8 mouse cellular contexts compared by ENCODE assay signal in the genomic region with DNA sequence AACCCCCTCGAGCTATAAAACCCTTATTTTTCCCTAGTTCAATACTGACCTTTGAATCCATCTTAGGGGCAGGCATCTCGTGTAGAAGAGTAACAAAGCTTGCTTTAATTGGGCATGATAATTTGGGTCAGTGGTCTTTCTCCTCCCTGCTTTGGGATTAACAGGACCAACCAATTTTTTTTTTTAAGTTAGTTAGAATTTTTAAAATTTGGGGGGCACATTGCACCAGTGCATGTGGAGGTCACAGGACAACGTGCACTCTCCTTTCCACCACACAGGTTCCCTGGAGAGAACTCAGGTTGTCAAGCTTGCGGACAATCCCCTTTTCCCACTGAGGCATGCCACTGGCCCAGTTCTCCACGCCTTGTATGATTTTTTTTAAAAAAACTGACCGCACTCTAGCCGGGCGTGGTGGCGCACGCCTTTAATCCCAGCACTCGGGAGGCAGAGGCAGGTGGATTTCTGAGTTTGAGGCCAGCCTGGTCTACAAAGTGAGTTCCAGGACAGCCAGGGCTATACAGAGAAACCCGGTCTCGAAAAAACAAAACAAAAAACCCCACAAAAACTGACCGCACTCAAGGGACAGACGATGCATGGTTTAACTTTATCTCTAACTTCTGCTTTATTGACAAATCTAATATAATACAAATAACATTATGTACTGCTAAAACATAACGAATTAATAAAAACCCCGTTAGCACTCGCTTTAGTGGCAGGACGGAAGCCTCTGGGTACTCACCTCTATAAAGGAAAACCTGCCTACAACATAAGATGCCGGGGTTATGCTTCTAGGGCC. TPM values are rescaled to one million over a fixed set of nuclear protein-coding genes. Genes with fewer than 3 reads are reported as not detected.
DNase-seq lines count a peak whose midpoint lies in the region; ATAC-seq and TF ChIP-seq lines count a peak whose summit lies in the region.

No protein-coding gene starts in this region.

- H3K36me3 ChIP-seq in spleen, adult 2 months (ENCODE audit: control insufficient read depth, insufficient read depth, low read length): peaks cover 17% of the 10 kb centered on the region
- H3K36me3 ChIP-seq in limb, embryonic 13.5 days: peaks cover 51% of the 10 kb centered on the region
- H3K36me3 ChIP-seq in stomach, embryonic 16.5 days (ENCODE audit: control insufficient read depth, insufficient read depth, low read length): peaks cover 21% of the 10 kb centered on the region

- WGBS in spleen, adult 2 months: 3% methylated on average over 20 of the region's 20 CpGs
- 9% methylated on average over 20 of the region's 20 CpGs for WGBS in limb, embryonic 13.5 days
- WGBS in stomach, embryonic 16.5 days: 4% methylated on average over 20 of the region's 20 CpGs

- no peak for ATAC-seq in limb, embryonic 13.5 days (ENCODE audit: low FRiP score, low read depth)
- no peak for ATAC-seq in stomach, embryonic 16.5 days (ENCODE audit: insufficient read depth, low FRiP score)

- H3K9me3 ChIP-seq in limb, embryonic 13.5 days: no peaks in the 10 kb centered on the region
- no peaks in the 10 kb centered on the region for H3K9me3 ChIP-seq in stomach, embryonic 16.5 days (replicated peaks; ENCODE audit: control insufficient read depth, low read length)

- H3K9ac ChIP-seq in limb, embryonic 13.5 days: peak overlapping the region; percentile 97
- peak overlapping the region; percentile 94 for H3K9ac ChIP-seq in stomach, embryonic 16.5 days (ENCODE audit: low read length)

- TF ChIP-seq POLR2A in spleen, adult 2 months (IDR thresholded peaks at IDR 0.05; ENCODE audit: low read depth, low read length): no peak

- intact Hi-C loops in left cerebral cortex, postnatal 4 days (cut with DNase I): no loop called here

- peak overlapping the region; percentile 95 for H3K27ac ChIP-seq in spleen, adult 2 months (ENCODE audit: insufficient read depth, low read length)
- H3K27ac ChIP-seq in limb, embryonic 13.5 days: peak overlapping the region; percentile 97
- H3K27ac ChIP-seq in stomach, embryonic 16.5 days (ENCODE audit: low read length): peak overlapping the region; percentile 96

- peak; percentile 21 for DNase-seq in cerebellum, adult 11-12 months
- no peak for DNase-seq in cerebellum, adult 18-20 months
- no peak for DNase-seq in spleen, adult 2 months (ENCODE audit: low read depth in 1 of 2, low spot score in 2 of 2)
- DNase-seq in spleen, postnatal 4 days (ENCODE audit: low spot score in 2 of 2): no peak
- DNase-seq in left cerebral cortex, postnatal 4 days: no peak
- DNase-seq in B cell, adult 2 months: no peak

- peaks cover 7% of the 10 kb centered on the region; the same call in 1 of the 2 replicates for H3K4me1 ChIP-seq in spleen, adult 2 months (ENCODE audit: control insufficient read depth, insufficient read depth, insufficient read length)
- H3K4me1 ChIP-seq in limb, embryonic 13.5 days: peaks cover 36% of the 10 kb centered on the region
- H3K4me1 ChIP-seq in stomach, embryonic 16.5 days (ENCODE audit: control insufficient read depth, insufficient read depth, low read length): peaks cover 17% of the 10 kb centered on the region

- H3K4me2 ChIP-seq in limb, embryonic 13.5 days (replicated peaks): peak overlapping the region; percentile 79
- H3K4me2 ChIP-seq in stomach, embryonic 16.5 days (ENCODE audit: low read depth, low read length): peak overlapping the region; percentile 75

- no peak for TF ChIP-seq CTCF in spleen, adult 2 months (IDR thresholded peaks at IDR 0.05; ENCODE audit: extremely low read depth, insufficient read depth, insufficient read length, insufficient replicate concordance)

- H3K27me3 ChIP-seq in spleen, adult 2 months (ENCODE audit: control insufficient read depth, insufficient read depth, low read length): no peaks in the 10 kb centered on the region
- H3K27me3 ChIP-seq in limb, embryonic 13.5 days: no peaks in the 10 kb centered on the region
- H3K27me3 ChIP-seq in stomach, embryonic 16.5 days (ENCODE audit: control insufficient read depth, insufficient read depth, low read length): no peaks in the 10 kb centered on the region

- H3K4me3 ChIP-seq in spleen, adult 2 months (ENCODE audit: extremely low read depth, insufficient read depth, insufficient read length): peak overlapping the region; percentile 84
- peak overlapping the region; percentile 92 for H3K4me3 ChIP-seq in limb, embryonic 13.5 days
- H3K4me3 ChIP-seq in stomach, embryonic 16.5 days (replicated peaks; ENCODE audit: low read length): peak overlapping the region; percentile 89

RNA-seq across cellular contexts. Expression of a gene that starts 0.8 kb away (rescaled TPM):
- 9.2 and 12.9 TPM in 2 replicates for polyA plus RNA-seq in spleen, adult 2 months (2012; rRNA removed)
- polyA plus RNA-seq in limb, embryonic 13.5 days (2015; fragmentation: Nextera tagmentation; extraction: Ambion mirVana): 51.8 and 52.1 TPM in 2 replicates
- polyA plus RNA-seq in stomach, embryonic 16.5 days (2015; fragmentation: Nextera tagmentation; extraction: Ambion mirVana): 27.1 and 28.5 TPM in 2 replicates
- total RNA-seq in left cerebral cortex, postnatal 4 days (2021): 10 to 100 TPM; 28.4 to 28.8 TPM

RNA-seq across cellular contexts. Expression of a gene that starts 0.9 kb away (rescaled TPM):
- 280 and 335 TPM in 2 replicates for polyA plus RNA-seq in spleen, adult 2 months (2012; rRNA removed)
- polyA plus RNA-seq in limb, embryonic 13.5 days (2015; fragmentation: Nextera tagmentation; extraction: Ambion mirVana): 23.5 and 27.9 TPM in 2 replicates
- 14.7 and 15.0 TPM in 2 replicates for polyA plus RNA-seq in stomach, embryonic 16.5 days (2015; fragmentation: Nextera tagmentation; extraction: Ambion mirVana)
- total RNA-seq in left cerebral cortex, postnatal 4 days (2021): 1 to 10 TPM; 7.9 to 8.8 TPM

RNA-seq across cellular contexts. Expression of a gene that starts 12.1 kb away (rescaled TPM):
- polyA plus RNA-seq in spleen, adult 2 months (2012; rRNA removed): 35.6 and 68.3 TPM in 2 replicates
- 75.1 and 82.7 TPM in 2 replicates for polyA plus RNA-seq in limb, embryonic 13.5 days (2015; fragmentation: Nextera tagmentation; extraction: Ambion mirVana)
- polyA plus RNA-seq in stomach, embryonic 16.5 days (2015; fragmentation: Nextera tagmentation; extraction: Ambion mirVana): 35.5 and 37.8 TPM in 2 replicates
- total RNA-seq in left cerebral cortex, postnatal 4 days (2021): 10 to 100 TPM; 54.9 to 64.5 TPM

RNA-seq across cellular contexts. Expression of a gene that starts 23.3 kb away (rescaled TPM):
- polyA plus RNA-seq in spleen, adult 2 months (2012; rRNA removed): 1.2 and 5.2 TPM in 2 replicates
- 350 and 353 TPM in 2 replicates for polyA plus RNA-seq in limb, embryonic 13.5 days (2015; fragmentation: Nextera tagmentation; extraction: Ambion mirVana)
- 23.9 and 312 TPM in 2 replicates for polyA plus RNA-seq in stomach, embryonic 16.5 days (2015; fragmentation: Nextera tagmentation; extraction: Ambion mirVana)
- total RNA-seq in left cerebral cortex, postnatal 4 days (2021): 1 to 10 TPM in 1 of 2 experiments, not detected in 1; 1.2 TPM

RNA-seq across cellular contexts. Expression of a gene that starts 23.8 kb away (rescaled TPM):
- 33.0 and 34.3 TPM in 2 replicates for polyA plus RNA-seq in spleen, adult 2 months (2012; rRNA removed)
- 31.7 and 34.8 TPM in 2 replicates for polyA plus RNA-seq in limb, embryonic 13.5 days (2015; fragmentation: Nextera tagmentation; extraction: Ambion mirVana)
- 15.4 and 15.7 TPM in 2 replicates for polyA plus RNA-seq in stomach, embryonic 16.5 days (2015; fragmentation: Nextera tagmentation; extraction: Ambion mirVana)
- 10 to 100 TPM; 73.8 to 78.8 TPM for total RNA-seq in left cerebral cortex, postnatal 4 days (2021)
